Mouse (Mus musculus): ENCODE results near the gene Agbl4.

GRCm38 (mm10) chr4:111357176-111357575 is 959.7 kb downstream of the Agbl4 start:
- TF ChIP-seq POLR2A (IDR thresholded peaks at IDR 0.05; ENCODE audit: borderline replicate concordance, extremely low read depth, low read depth, low read length) = no peak
- TF ChIP-seq CTCF (IDR thresholded peaks at IDR 0.05; ENCODE audit: insufficient read depth, low read length) = no peak
